Mouse (Mus musculus) small intestine, adult 2 months (tissue): Measurements from ENCODE around the gene Hoga1.

Experiments
- CTCF ChIP-seq: fragments of 200-500 bp; IDR thresholded peaks from 2 replicates; pipeline ENCODE4 v1.5.1; 2012; ENCODE audit warnings: low read depth, mild to moderate bottlenecking, control low read depth, inconsistent platforms, low read length, moderate library complexity, mixed read lengths; ENCODE audit not compliant: insufficient replicate concordance, insufficient read length; ENCODE audit errors: extremely low read depth
- POLR2A ChIP-seq: fragments of 200-500 bp; IDR thresholded peaks from 2 replicates; pipeline ENCODE4 v1.6.1; 2012; ENCODE audit warnings: low read depth, mild to moderate bottlenecking, control low read depth, inconsistent platforms, low read length, moderate library complexity

- TF ChIP-seq CTCF (no peak), POLR2A (no peak)
Measured at GRCm38 (mm10) chr19:42038310-42038709, 7.1 kb upstream of the Hoga1 start.
